Mouse (Mus musculus): Measurements from ENCODE around the gene Hoxd10. TPM values are rescaled to one million over a fixed set of nuclear protein-coding genes. Genes with fewer than 3 reads are reported as not detected.

The Hoxd10 gene
- polyA plus RNA-seq, 1 experiment from 2014 or later: 1.6 TPM

GRCm38 (mm10) chr2:74668370-74669229, 23.1 kb upstream of the Hoxd10 start:
- peak; percentile 25; the same call in 1 of the 2 replicates for ATAC-seq
- peak overlapping the region; percentile 71 for H3K4me2 ChIP-seq (replicated peaks; ENCODE audit: low read depth)
- no peak overlapping the region for H3K27ac ChIP-seq (ENCODE audit: low read depth, low read length)
- H3K9me3 ChIP-seq (ENCODE audit: control insufficient read depth): no peaks in the 10 kb centered on the region
- H3K27me3 ChIP-seq (replicated peaks; ENCODE audit: control insufficient read depth, insufficient read depth, low read length): peaks cover 96% of the 10 kb centered on the region
- H3K9ac ChIP-seq (ENCODE audit: low read depth, low read length): no peak overlapping the region
- TF ChIP-seq CTCF (IDR thresholded peaks at IDR 0.05; ENCODE audit: low read depth): no peak
- 0 out of 2 replicates have a peak, but pooled peaks cover 3% of the 10 kb centered on the region for H3K4me1 ChIP-seq (replicated peaks; ENCODE audit: control insufficient read depth, insufficient read depth, low read length)
- H3K36me3 ChIP-seq (ENCODE audit: control insufficient read depth, insufficient read depth): no peaks in the 10 kb centered on the region
- under 1% methylated on average over 65 of the region's 74 CpGs for WGBS
- H3K4me3 ChIP-seq (ENCODE audit: low read depth, low read length): peak overlapping the region; percentile 42

- Histone ChIP-seq H3K9ac (ENCODE audit: low read depth, low read length) (no peak overlapping the region), H3K9me3 (ENCODE audit: control insufficient read depth) (no peaks in the 10 kb centered on the region), H3K4me2 (replicated peaks; ENCODE audit: low read depth) (no peak overlapping the region), H3K27ac (ENCODE audit: low read depth, low read length) (no peak overlapping the region), H3K36me3 (ENCODE audit: control insufficient read depth, insufficient read depth) (no peaks in the 10 kb centered on the region), H3K27me3 (replicated peaks; ENCODE audit: control insufficient read depth, insufficient read depth, low read length) (peaks cover 96% of the 10 kb centered on the region), H3K4me1 (replicated peaks; ENCODE audit: control insufficient read depth, insufficient read depth, low read length) (0 out of 2 replicates have a peak, but pooled peaks cover 3% of the 10 kb centered on the region), H3K4me3 (ENCODE audit: low read depth, low read length) (no peak overlapping the region)
- no peak for ATAC-seq
- no peak for TF ChIP-seq CTCF (IDR thresholded peaks at IDR 0.05; ENCODE audit: low read depth)
- 1% methylated on average over 3 of the region's 3 CpGs for WGBS
Observed at GRCm38 (mm10) chr2:74669230-74669578, 22.5 kb upstream of the Hoxd10 start.

GRCm38 (mm10) chr2:74669650-74670235, 22.0 kb upstream of the Hoxd10 start:
- no peak for TF ChIP-seq CTCF (IDR thresholded peaks at IDR 0.05; ENCODE audit: low read depth)
- ATAC-seq: no peak
- Histone ChIP-seq H3K9ac (ENCODE audit: low read depth, low read length) (no peak overlapping the region), H3K27me3 (replicated peaks; ENCODE audit: control insufficient read depth, insufficient read depth, low read length) (peaks cover 96% of the 10 kb centered on the region), H3K4me2 (replicated peaks; ENCODE audit: low read depth) (no peak overlapping the region), H3K36me3 (ENCODE audit: control insufficient read depth, insufficient read depth) (no peaks in the 10 kb centered on the region), H3K9me3 (ENCODE audit: control insufficient read depth) (no peaks in the 10 kb centered on the region), H3K4me1 (replicated peaks; ENCODE audit: control insufficient read depth, insufficient read depth, low read length) (0 out of 2 replicates have a peak, but pooled peaks cover 3% of the 10 kb centered on the region), H3K27ac (ENCODE audit: low read depth, low read length) (no peak overlapping the region), H3K4me3 (ENCODE audit: low read depth, low read length) (no peak overlapping the region)
- WGBS: 2% methylated on average over 14 of the region's 14 CpGs

GRCm38 (mm10) chr2:74670632-74671188, 21.0 kb upstream of the Hoxd10 start:
- Histone ChIP-seq H3K36me3 (ENCODE audit: control insufficient read depth, insufficient read depth) (no peaks in the 10 kb centered on the region), H3K4me1 (replicated peaks; ENCODE audit: control insufficient read depth, insufficient read depth, low read length) (0 out of 2 replicates have a peak, but pooled peaks cover 3% of the 10 kb centered on the region), H3K27me3 (replicated peaks; ENCODE audit: control insufficient read depth, insufficient read depth, low read length) (peaks cover 97% of the 10 kb centered on the region), H3K4me2 (replicated peaks; ENCODE audit: low read depth) (no peak overlapping the region), H3K9ac (ENCODE audit: low read depth, low read length) (no peak overlapping the region), H3K4me3 (ENCODE audit: low read depth, low read length) (no peak overlapping the region), H3K9me3 (ENCODE audit: control insufficient read depth) (no peaks in the 10 kb centered on the region), H3K27ac (ENCODE audit: low read depth, low read length) (no peak overlapping the region)
- TF ChIP-seq CTCF (IDR thresholded peaks at IDR 0.05; ENCODE audit: low read depth): no peak
- ATAC-seq: no peak
- WGBS: 5% methylated on average over 3 of the region's 3 CpGs

- H3K9me3 ChIP-seq (ENCODE audit: control insufficient read depth): no peaks in the 10 kb centered on the region
- H3K4me2 ChIP-seq (replicated peaks; ENCODE audit: low read depth): peak overlapping the region; percentile 33
- H3K27ac ChIP-seq (ENCODE audit: low read depth, low read length): no peak overlapping the region
- H3K36me3 ChIP-seq (ENCODE audit: control insufficient read depth, insufficient read depth): no peaks in the 10 kb centered on the region
- H3K4me3 ChIP-seq (ENCODE audit: low read depth, low read length): peak overlapping the region; percentile 38; the same call in 1 of the 2 replicates
- 0 out of 2 replicates have a peak, but pooled peaks cover 3% of the 10 kb centered on the region for H3K4me1 ChIP-seq (replicated peaks; ENCODE audit: control insufficient read depth, insufficient read depth, low read length)
- no peak for TF ChIP-seq CTCF (IDR thresholded peaks at IDR 0.05; ENCODE audit: low read depth)
- WGBS: 13% methylated on average over 5 of the region's 5 CpGs
- peaks cover 99% of the 10 kb centered on the region for H3K27me3 ChIP-seq (replicated peaks; ENCODE audit: control insufficient read depth, insufficient read depth, low read length)
- no peak overlapping the region for H3K9ac ChIP-seq (ENCODE audit: low read depth, low read length)
- ATAC-seq: no peak
Observed at GRCm38 (mm10) chr2:74671847-74672246, 19.9 kb upstream of the Hoxd10 start.
